Mouse (Mus musculus): Measurements from ENCODE around the gene Mcts2. TPM values are rescaled to one million over a fixed set of nuclear protein-coding genes. Genes with fewer than 3 reads are reported as not detected.
A peak's percentile ranks its signal among the peaks of the same experiment; 100 is the strongest.

Mcts2 gene
- polyA plus RNA-seq (2015; fragmentation: Nextera tagmentation; extraction: Ambion mirVana), result 33.9 and 36.6 TPM in 2 replicates

- Histone ChIP-seq H3K27ac (peak within 1 kb of the TSS; percentile 58; the same call in 1 of the 2 replicates), H3K9me3 (replicated peaks; ENCODE audit: low read length) (0 out of 2 replicates have a peak, but pooled peaks cover 4% of the 10 kb centered on the region), H3K4me2 (ENCODE audit: low read length) (peak within 1 kb of the TSS; percentile 57), H3K27me3 (ENCODE audit: insufficient read depth, low read length) (no peaks in the 10 kb centered on the region), H3K9ac (ENCODE audit: low read depth, low read length) (peak within 1 kb of the TSS; percentile 32; the same call in 1 of the 2 replicates), H3K4me1 (replicated peaks; ENCODE audit: insufficient read depth, low read length) (no peaks in the 10 kb centered on the region), H3K36me3 (ENCODE audit: insufficient read depth, low read length) (peaks cover 68% of the 10 kb centered on the region), H3K4me3 (replicated peaks; ENCODE audit: low read depth, low read length) (peak within 1 kb of the TSS; percentile 38)
- DNase-seq (ENCODE audit: low spot score) (peak; percentile 97), ATAC-seq (replicated peaks; ENCODE audit: low FRiP score, low read depth) (peak; percentile 93)
- WGBS, result 51% methylated on average over 45 of the region's 45 CpGs
- TF ChIP-seq CTCF (IDR thresholded peaks at IDR 0.05; ENCODE audit: low read depth), result no peak
Observed at GRCm38 (mm10) chr2:152686806-152687267, at the start of gene Mcts2. Mcts2 (plus strand) TSS chr2:152687035.

- H3K9ac ChIP-seq (ENCODE audit: low read depth, low read length), result 0 out of 2 replicates have a peak overlapping the region, but pooled peaks have one; percentile 18
- no peaks in the 10 kb centered on the region for H3K27me3 ChIP-seq (ENCODE audit: insufficient read depth, low read length)
- no peak for ATAC-seq (replicated peaks; ENCODE audit: low FRiP score, low read depth)
- H3K4me1 ChIP-seq (replicated peaks; ENCODE audit: insufficient read depth, low read length), result peaks cover 20% of the 10 kb centered on the region
- no peaks in the 10 kb centered on the region for H3K9me3 ChIP-seq (replicated peaks; ENCODE audit: low read length)
- H3K4me3 ChIP-seq (replicated peaks; ENCODE audit: low read depth, low read length), result no peak overlapping the region
- TF ChIP-seq CTCF (IDR thresholded peaks at IDR 0.05; ENCODE audit: low read depth), result no peak
- H3K27ac ChIP-seq, result peak overlapping the region; percentile 94
- WGBS, result 38% methylated on average over 4 of the region's 4 CpGs
- no peak for DNase-seq (ENCODE audit: low spot score)
- H3K4me2 ChIP-seq (ENCODE audit: low read length), result no peak overlapping the region
- peaks cover 7% of the 10 kb centered on the region; the same call in 1 of the 2 replicates for H3K36me3 ChIP-seq (ENCODE audit: insufficient read depth, low read length)
Observed at GRCm38 (mm10) chr2:152637381-152637780, 49.5 kb upstream of the Mcts2 start.

GRCm38 (mm10) chr2:152638865-152639264 is 48.0 kb upstream of the Mcts2 start:
- Histone ChIP-seq H3K4me1 (replicated peaks; ENCODE audit: insufficient read depth, low read length) (peaks cover 12% of the 10 kb centered on the region; the same call in 1 of the 2 replicates), H3K36me3 (ENCODE audit: insufficient read depth, low read length) (peaks cover 4% of the 10 kb centered on the region; the same call in 1 of the 2 replicates), H3K9ac (ENCODE audit: low read depth, low read length) (no peak overlapping the region), H3K27me3 (ENCODE audit: insufficient read depth, low read length) (no peaks in the 10 kb centered on the region), H3K4me3 (replicated peaks; ENCODE audit: low read depth, low read length) (no peak overlapping the region), H3K4me2 (ENCODE audit: low read length) (no peak overlapping the region), H3K27ac (peak overlapping the region; percentile 94), H3K9me3 (replicated peaks; ENCODE audit: low read length) (no peaks in the 10 kb centered on the region)
- TF ChIP-seq CTCF (IDR thresholded peaks at IDR 0.05; ENCODE audit: low read depth), result no peak
- 26% methylated on average over 6 of the region's 6 CpGs for WGBS
- no peak for ATAC-seq (replicated peaks; ENCODE audit: low FRiP score, low read depth)
- DNase-seq (ENCODE audit: low spot score), result no peak

GRCm38 (mm10) chr2:152639406-152640113 is 47.3 kb upstream of the Mcts2 start:
- Histone ChIP-seq H3K4me1 (replicated peaks; ENCODE audit: insufficient read depth, low read length) (peaks cover 12% of the 10 kb centered on the region; the same call in 1 of the 2 replicates), H3K9ac (ENCODE audit: low read depth, low read length) (no peak overlapping the region), H3K9me3 (replicated peaks; ENCODE audit: low read length) (no peaks in the 10 kb centered on the region), H3K27ac (peak overlapping the region; percentile 94), H3K36me3 (ENCODE audit: insufficient read depth, low read length) (no peaks in the 10 kb centered on the region), H3K27me3 (ENCODE audit: insufficient read depth, low read length) (no peaks in the 10 kb centered on the region), H3K4me2 (ENCODE audit: low read length) (0 out of 2 replicates have a peak overlapping the region, but pooled peaks have one; percentile 13), H3K4me3 (replicated peaks; ENCODE audit: low read depth, low read length) (no peak overlapping the region)
- WGBS, result 5% methylated on average over 11 of the region's 11 CpGs
- TF ChIP-seq CTCF (IDR thresholded peaks at IDR 0.05; ENCODE audit: low read depth), result no peak
- DNase-seq (ENCODE audit: low spot score) (peak; percentile 91), ATAC-seq (replicated peaks; ENCODE audit: low FRiP score, low read depth) (peak; percentile 77)

GRCm38 (mm10) chr2:152652901-152653620 is 33.8 kb upstream of the Mcts2 start:
- ATAC-seq (replicated peaks; ENCODE audit: low FRiP score, low read depth) (0 out of 2 replicates have a peak, but pooled peaks have one; percentile 11), DNase-seq (ENCODE audit: low spot score) (peak; percentile 47)
- TF ChIP-seq CTCF (IDR thresholded peaks at IDR 0.05; ENCODE audit: low read depth), result no peak
- WGBS, result 45% methylated on average over 10 of the region's 10 CpGs
- H3K27ac ChIP-seq, result 0 out of 2 replicates have a peak overlapping the region, but pooled peaks have one; percentile 5
- no peak overlapping the region for H3K9ac ChIP-seq (ENCODE audit: low read depth, low read length)
- H3K36me3 ChIP-seq (ENCODE audit: insufficient read depth, low read length), result no peaks in the 10 kb centered on the region
- no peak overlapping the region for H3K4me3 ChIP-seq (replicated peaks; ENCODE audit: low read depth, low read length)
- H3K27me3 ChIP-seq (ENCODE audit: insufficient read depth, low read length), result no peaks in the 10 kb centered on the region
- no peaks in the 10 kb centered on the region for H3K9me3 ChIP-seq (replicated peaks; ENCODE audit: low read length)
- H3K4me2 ChIP-seq (ENCODE audit: low read length), result no peak overlapping the region
- H3K4me1 ChIP-seq (replicated peaks; ENCODE audit: insufficient read depth, low read length), result peaks cover 7% of the 10 kb centered on the region; the same call in 1 of the 2 replicates
